Mouse (Mus musculus): Measurements from ENCODE around the gene Sult6b2.

Sult6b2 gene

DNA sequence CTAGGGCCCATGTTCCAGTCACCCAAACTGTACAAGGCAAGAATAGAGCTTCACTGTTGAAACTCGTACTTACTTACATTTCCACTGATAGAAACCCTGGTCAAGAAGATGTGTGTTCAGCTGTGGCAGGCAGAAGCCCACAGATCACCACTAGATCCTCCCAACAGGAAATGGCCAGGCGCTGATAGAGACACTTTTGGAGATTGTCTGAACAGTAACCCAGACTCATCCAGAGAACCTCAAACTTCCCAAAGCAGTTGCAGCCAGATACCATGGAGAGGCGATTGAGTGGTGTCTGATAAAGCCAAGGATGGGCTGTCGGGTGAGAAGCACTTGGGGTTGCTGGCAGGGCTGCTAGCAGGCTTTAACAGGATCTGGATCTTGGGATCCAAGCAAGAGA lies 27.4 kb downstream of the Sult6b2 start:
- no peak for DNase-seq

DNA sequence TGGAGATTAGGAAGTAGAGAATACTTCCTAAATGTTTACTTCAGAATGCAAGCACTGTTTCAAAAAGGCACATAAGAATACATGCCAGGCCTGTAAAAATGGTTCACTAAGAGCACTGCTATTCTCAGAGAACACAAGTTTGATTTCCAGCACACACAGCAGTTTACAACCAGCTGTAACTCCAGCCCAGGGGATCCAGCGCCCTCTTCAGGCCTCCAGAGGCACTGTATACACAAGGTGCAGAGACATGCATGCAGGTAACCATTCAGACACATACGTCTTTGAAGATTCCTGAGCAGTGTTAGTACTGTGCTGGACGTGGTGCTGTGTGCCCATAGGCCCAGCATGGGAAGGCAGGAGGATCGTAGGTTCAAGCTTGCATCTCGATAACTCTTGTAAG lies 30.7 kb downstream of the Sult6b2 start:
- no peak for DNase-seq

DNA sequence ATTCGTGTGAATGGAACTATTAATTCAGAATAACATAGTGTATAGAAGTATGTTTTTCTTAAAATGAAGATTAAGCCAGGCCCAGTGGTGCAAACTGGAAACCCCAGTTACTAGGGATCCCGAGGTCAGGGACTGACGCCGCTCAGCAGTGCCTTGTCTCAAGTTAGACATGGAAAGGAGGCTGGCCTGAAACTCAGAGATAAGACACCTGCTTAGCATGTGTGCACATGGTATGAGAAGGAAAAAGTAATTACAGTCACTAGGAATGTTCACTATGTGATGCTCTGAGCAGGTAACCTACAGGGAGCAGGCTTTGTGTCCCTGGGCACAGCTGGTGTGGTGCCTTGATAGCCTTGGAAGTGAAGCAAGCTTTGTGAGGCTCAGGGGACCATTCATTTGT lies 32.7 kb downstream of the Sult6b2 start:
- no peak for DNase-seq

DNA sequence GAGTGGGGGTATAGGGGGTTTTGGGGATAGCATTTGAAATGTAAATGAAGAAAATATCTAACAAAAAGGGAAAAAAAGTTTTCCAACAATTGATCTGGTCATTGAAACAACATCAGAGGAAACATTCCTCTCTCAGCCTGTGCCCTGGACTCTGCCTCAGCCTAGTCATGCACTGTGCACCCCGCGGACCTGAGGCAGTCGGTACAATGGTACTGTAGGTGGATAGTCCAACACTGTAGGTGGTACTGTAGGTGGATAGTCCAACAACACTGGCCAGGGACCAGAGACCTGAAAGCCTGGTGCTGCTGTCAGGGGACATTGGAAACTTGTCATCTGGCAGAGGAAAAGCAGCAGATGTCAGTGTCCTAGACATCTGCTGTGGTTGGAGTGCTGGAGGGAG lies 34.4 kb downstream of the Sult6b2 start:
- DNase-seq, result peak; percentile 35

DNA sequence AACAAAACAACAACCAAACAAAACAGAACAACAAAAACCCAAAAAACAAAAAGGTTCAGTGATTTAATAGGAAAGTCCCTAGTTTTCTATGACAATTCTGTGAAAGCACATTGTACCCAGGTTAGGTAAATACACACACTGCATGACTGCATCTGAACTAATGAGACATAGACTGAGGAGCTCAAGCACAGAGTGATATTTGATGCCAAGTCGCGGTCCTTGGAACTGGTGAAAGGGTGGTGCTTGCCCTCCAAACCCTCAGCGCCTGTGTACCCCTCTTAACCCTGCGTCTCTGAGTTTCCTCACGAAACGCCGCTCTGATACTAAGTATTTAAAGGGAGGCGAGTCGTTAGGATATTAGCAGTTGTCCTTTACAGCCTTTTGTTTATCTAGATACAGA lies 37.0 kb downstream of the Sult6b2 start:
- no peak for DNase-seq

DNA sequence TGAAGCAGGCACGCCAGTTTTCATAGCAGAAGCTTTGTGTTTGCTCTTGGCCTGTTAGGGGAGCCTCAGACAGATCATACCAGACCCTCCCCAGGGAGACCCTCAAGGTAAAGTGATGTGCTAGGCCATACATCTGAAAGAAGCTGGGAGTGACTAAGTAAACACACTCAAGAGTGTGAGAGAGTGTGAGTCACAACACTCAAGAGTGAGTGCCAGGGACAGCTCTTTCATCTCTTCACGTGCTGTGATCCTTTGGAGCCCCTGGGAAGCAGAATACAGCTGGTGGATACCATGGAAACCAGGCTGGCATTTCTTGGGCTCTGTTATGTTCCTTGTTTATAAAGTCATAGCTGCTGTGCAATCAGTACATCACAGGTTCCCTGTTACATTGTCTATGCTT lies 39.4 kb downstream of the Sult6b2 start:
- DNase-seq, result no peak

DNA sequence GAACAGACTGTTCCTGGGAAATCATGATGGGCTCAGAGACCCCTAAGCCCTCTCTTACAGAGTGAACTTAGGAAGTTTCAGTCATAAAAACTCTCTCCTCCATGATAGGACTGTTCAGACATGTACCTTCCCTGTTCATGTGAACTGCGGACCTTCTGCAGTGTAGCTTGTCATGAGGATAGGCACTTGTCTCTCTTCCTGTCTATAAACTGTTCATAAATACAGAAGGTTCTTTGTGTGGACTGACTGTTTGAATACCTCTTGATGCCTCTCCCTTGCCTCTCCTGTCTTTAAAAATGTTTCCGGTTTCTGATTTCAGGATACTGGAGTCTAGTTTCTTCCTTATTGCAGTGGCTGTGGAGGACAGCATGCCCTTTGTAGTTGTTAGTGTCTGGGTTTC lies 44.7 kb downstream of the Sult6b2 start:
- no peak for DNase-seq

DNA sequence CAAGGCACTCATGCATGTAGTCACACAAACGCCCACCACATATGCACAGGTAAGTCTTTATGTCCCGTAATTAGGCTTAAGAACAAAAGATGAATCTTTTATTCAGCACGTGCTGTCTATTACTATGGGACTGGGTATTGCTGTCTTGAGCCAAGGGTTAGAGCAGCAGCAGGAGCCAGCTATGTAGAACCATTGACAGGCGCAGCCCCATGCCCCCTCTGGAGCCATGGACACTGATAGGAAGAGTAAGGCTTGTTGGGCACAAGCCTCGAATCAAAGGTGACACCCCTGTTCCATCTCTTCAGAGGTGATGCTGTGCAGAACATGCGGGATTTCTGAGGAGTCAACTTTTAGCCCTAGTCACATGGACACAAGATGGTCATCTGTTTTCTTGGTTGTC lies 45.7 kb downstream of the Sult6b2 start:
- DNase-seq, result no peak

DNA sequence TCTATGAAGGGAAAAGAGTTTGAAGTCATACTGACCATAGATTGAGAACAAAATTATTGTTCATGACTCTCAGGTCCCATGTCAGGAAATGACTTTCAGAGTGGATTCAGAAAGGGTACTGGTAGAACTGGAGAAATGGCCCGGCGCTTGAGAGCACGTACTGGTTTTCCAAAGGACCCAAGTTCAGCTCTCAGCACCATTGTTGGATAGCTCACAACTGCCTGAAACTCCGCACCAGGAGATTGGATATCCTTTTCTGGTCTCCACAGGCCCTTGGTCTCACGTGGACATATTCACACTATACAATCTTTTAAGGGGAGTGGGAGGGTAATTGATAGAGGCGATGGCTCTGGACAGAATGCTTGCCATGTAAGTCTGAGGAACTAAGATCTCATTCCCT lies 46.3 kb downstream of the Sult6b2 start:
- no peak for DNase-seq

DNA sequence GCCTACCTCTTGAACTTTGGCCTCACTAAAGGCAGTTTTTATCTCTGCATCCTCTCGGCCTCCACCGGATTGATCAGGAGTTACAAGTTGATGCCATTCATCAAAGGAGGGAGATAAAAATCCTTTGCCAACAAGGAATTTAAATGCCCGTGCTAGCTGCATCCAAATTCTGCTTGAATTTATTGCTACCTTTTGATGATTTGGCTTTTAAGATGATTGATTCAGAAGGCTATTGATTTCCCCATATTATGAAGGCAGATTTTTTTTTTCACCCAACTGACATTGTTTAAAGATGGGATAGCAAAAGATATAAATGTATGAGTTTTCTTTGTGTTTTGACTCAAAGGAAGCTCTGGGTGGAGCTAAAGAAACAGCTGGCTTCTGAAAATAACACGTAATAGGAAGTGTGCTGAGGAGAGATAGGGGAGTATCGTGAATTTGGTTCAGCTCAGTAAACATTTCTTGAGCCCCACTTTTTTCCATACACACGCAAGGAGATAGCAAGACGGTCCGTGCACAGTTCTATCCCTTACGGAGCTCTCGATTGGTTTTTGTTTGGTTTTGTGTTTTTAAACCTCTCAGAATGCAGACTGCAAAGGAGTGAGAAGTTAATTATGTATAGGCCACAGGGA lies 46.9 kb downstream of the Sult6b2 start:
- DNase-seq, result no peak

DNA sequence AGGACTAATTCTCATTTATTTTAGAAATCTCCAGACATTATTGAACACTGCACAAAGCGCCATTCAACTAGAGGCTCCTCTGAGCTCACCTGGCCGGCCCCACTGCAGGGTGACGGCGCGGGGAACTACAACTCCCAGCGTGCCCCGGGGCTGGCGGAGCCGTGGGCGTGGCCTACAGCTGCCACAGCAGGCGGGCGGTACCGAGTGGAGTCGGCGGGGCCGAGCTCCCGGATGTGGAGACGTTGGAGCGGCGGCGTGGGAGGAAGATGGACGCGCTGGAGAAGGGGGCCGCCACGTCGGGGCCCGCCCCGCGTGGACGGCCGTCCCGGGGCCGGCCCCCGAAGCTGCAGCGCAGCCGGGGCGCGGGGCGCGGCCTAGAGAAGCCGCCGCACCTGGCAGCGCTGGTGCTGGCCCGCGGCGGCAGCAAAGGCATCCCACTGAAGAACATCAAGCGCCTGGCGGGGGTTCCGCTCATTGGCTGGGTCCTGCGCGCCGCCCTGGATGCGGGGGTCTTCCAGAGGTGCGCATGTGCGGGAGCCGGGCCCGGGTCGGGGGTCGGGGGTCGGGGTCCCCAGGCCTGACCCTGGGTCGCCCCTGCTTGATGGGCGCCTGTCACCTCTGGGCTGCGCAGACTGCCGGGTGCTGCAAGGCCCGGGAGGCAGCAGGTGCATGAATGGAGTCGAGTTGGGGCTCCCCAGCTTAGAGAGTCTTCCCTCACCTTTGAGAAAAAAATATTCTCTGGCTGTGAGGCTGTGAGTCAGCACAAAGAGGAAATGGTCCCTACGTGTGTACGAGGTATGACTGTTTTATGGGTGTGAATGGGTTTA lies 47.6 kb downstream of the Sult6b2 start, which contains the start of gene Cmas:
Gene Cmas (plus strand): TSS at position 180 of the 827 bp plus-strand sequence.
- DNase-seq, result peak; percentile 91

DNA sequence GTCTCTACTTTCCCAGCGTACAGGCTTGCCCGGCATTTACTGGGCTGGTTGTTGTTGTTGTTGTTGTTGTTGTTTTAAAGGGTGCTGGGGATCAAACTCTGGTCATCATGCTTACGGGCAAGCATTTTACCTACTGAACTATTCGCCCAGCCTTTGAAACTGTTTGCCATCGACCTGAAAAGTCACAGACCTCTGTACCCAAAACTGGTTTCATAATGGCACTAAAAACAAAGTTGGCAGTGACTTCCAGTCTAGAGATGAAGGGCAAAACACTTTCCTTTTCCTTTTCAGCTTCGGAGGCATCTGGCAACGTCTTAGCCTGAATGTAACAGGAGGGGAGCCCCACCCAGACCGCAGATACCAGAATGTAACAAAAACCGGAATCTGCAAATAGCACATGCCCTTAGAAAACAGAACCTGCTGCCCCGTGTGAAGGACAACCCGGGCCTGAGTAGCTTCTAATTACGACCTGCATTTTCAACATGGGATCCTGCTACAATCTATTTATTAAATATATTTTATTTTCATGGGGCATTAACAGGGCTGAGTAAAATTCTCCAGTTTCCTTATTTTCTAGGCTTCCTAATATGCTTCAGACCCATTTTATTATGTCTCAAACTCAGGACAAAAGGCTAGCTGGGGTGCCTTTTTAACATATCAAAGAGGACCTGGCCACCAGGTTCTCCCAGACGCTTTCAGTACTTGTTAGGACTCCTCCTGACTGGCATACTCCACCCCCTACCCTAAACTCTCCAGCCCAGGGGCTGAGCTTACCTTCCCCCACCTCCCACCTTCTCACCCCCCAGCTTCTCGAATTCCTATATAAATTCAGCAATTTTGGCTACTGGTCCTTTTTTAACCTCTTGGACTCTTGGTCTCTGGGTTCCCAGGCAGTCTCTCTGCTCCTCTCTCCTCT lies 51.7 kb downstream of the Sult6b2 start:
- no peak for DNase-seq

DNA sequence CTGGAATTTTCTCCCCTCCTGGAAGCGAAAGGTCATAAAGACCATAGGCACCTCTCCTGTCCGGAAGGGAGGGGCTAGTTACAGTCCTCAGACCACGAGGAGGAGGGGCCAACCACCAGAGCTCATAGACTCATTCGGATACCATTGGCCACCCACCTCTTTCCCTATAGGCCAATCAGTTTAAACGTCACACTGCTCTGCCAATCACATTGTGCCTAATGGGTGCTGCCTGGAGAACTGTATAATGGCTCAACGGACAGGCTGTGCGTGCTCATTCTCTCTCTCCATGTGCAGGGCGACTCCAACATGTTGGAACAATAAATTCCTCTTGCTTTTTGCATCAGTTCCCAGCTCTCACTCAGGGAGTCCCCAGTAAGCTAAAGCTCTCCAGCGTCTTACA lies 52.9 kb downstream of the Sult6b2 start:
- no peak for DNase-seq

DNA sequence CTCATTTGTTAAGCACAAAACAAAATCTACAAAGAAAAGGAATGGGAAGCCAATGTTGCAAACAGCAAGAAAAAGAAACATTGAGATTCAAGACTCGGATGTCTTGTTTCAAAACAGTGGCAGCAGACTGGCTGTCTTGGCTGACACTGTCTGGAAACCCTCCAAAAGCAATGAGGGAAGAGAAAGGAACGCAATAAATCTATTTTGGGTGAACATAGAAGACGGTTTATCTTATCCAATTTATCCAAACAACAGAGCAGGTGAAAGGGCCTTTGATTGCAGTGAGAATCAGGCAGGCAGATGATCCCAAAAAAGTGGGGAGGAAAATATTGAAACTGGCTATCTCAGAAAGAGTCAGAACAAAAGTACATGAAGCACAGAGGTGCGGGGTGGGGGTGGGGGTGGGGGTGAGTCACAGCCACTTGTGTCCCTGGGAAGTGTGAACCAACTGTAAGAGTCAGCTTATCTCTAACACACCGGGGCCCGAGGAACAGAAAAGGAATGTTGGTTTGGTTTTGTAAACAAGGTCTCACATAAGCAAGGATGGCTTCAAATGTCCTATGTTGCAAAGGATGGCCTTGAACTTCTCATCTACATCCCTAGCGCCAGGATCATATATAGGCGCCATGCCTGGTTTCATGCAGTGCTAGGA lies 56.1 kb downstream of the Sult6b2 start:
- no peak for DNase-seq

DNA sequence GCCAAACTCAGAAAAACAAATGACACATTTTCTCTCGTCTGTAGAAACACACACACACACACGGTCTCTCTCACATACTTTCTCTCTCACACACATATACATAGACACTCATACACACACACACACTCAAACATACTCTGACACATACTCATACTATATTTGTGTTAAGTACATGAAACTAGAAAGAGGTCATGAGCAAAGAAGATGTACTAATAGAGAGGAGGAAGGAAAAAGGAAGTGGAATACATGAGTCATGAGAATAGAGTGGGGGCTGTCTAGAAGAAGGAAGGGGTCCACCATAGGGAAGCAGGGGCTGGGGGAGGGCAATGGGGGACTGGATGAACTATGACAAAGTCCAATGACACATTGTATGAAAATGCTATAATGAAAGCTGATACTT lies 57.1 kb downstream of the Sult6b2 start:
- DNase-seq, result no peak

DNA sequence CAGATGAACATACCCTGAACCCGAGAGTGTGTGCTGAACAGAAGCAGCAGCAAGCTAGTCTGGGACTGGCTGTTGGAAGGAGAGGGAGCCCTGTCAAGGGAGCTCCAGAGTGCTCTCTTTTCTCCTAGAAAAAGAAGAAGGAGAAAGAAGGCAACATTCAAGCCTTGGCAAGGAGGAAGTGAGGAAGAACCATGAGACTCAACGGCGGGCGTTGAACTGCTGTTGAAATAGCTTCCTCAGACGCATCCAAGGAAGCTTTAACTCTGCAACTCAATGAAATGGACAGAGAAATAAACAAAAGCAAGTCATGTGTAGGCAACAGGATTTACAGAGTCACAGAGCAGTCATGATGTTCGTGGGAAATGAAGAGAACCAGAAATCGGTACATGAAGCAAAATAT lies 57.5 kb downstream of the Sult6b2 start:
- DNase-seq, result no peak

DNA sequence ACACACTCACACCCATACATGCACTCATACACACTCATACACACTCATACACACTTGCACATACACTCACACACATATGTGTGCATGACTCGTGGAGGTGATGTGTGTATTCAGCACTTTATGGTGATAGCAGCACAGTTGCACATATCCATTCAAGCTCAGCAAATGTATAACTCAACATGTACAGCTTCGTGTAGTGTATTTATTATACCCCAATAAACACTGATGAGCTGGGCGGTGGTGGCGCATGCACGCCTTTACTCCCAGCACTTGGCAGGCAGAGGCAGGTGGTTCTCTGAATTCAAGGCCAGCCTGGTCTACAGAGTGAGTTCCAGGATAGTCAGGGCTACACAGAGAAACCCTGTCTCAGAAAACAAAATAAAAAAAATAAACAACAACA lies 58.8 kb downstream of the Sult6b2 start:
- no peak for DNase-seq

DNA sequence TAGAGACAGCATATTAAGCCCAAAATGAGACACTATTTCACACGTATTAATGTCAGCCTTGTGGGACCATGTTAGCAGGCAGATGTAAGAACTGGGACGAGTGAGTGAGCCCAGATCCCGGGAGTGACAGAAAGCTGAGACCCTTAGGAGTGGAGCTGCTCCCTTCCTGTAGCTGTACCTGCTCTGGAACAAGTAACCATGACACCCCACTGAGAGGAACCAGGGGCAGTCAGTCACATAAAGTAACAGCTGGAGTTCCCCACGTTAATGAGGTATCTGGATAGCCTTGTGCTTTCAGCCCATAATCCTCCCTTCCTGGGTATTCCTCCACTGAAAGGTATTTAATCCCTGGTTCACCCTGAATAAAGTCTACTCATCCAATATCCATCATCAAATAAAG lies 61.1 kb downstream of the Sult6b2 start:
- no peak for DNase-seq

DNA sequence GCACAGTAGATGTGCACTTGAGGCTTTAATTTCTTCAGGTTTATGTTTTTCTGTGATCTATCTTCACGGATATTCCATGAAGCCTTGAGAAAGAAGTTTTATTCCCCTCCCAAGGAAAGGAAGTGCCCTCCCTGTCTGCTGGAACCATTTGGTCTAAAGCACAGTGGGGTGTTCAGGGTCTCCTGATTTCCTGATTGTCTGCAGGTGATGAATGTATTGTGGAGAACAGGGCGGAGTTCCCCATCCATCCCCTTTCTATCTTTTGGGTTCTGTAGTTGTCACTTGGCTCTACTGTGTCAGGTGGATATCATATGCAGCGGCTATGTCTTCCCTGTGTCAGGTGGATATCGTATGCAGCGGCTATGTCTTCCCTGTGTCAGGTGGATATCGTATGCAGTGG lies 62.5 kb downstream of the Sult6b2 start:
- no peak for DNase-seq

DNA sequence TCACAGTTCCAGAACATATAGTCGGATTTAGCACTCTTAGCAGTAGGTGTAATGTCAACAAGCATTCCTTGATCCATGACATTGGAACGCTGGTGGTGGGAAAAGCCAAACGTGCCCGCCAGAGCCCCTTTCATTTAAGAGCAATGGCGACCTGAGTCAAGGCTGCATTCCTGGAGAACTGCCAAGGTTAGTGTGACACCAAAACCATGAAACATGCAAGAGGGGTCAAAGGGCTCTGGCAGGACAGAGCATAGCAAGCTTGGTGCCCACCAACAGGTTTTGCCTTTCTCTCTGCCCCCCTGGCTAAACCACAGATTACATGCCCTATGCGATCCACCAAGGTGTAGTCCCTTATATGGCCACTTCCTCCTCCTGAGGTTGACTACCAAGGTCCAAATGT lies 65.7 kb downstream of the Sult6b2 start:
- no peak for DNase-seq

DNA sequence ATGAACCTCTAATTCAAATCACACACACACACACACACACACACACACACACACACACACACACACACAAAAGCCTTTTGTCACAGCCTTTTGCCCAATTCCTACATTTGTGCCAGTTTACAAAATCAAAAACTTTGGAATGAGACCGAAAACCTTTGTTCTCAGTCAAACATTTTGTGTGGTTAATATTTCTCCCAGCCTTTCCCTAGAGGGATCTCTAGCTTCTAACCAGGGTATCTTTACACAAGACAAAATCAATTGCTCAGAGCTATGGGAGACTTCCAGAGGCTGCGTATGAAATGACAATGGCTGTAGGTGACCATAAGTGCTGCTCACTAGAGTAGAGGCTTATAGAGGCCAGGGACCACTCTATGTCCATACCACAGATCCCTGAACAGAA lies 66.1 kb downstream of the Sult6b2 start:
- no peak for DNase-seq

DNA sequence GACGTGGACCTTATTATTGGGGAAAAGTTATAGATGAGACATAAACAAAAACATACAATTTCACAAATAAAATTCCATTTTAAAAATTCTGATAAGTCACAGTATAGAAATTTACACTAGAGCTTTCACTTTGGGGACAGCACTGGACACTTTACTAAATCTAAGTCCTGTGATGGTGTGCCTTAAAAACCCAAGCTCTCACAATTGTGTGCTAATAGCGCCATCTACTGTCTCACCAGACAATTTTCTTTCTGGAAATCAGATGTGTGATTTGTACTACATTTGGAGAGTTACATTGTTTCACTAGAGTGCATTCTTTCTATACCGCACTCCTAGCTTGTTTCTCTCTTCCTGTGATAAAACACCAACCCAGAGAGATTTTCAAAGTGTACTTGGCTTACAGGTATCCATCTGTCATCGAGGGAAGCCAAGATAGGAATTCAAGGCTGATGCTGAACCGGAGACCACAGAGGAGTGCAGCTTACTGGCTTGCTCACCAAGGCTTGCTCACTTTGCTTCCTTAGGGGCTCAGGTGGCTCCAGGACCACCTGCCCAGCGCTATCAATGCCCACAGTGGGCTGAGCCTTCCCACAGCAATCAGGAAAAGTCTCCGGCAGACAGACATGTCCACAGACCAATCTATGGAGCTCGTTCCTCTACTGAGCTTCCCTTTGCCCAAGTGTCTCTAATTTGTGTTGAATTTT lies 68.8 kb downstream of the Sult6b2 start:
- DNase-seq, result no peak

Data from cerebellum, adult 9-11 months (tissue).